Mouse (Mus musculus) myocyte (in vitro differentiated cells): ENCODE data around the gene Rtp4.

Source experiments
- MAX ChIP-seq: IDR thresholded peaks from one replicate; pipeline ENCODE4 v1.6.1; 2011; ENCODE audit warnings: low read depth, mild to moderate bottlenecking, control low read depth
- POLR2A ChIP-seq: IDR thresholded peaks from one replicate; pipeline ENCODE4 v1.6.1; 2011; ENCODE audit warnings: low read depth, mild to moderate bottlenecking, control low read depth, moderate library complexity; ENCODE audit not compliant: insufficient read length
- SRF ChIP-seq: IDR thresholded peaks from one replicate; pipeline ENCODE4 v1.6.1; 2011; ENCODE audit warnings: low read depth; ENCODE audit not compliant: control insufficient read depth, insufficient read length
- TCF12 ChIP-seq: IDR thresholded peaks from one replicate; pipeline ENCODE4 v1.6.1; 2011; ENCODE audit warnings: mild to moderate bottlenecking, control low read depth; ENCODE audit not compliant: poor library complexity, insufficient read depth, severe bottlenecking

GRCm38 (mm10) chr16:23517754-23518566, 2.1 kb upstream of the Rtp4 start:
- no peak for TF ChIP-seq POLR2A
- no peak for TF ChIP-seq MAX
- no peak for TF ChIP-seq SRF
- TF ChIP-seq TCF12 = no peak
